Mouse (Mus musculus) MEL (cell line): ENCODE data around the gene AC124502.3.

ENCODE experiments used
- CTCF ChIP-seq, 3 experiments: IDR thresholded peaks in 2 of 3; conservative IDR thresholded peaks in 1 of 3; 2 replicates each; pipeline ENCODE4 v1.5.1; 2011 to 2012; ENCODE audit warnings: low read length in 3 of 3, low read depth in 2 of 3, mild to moderate bottlenecking in 2 of 3, improper control_type of control experiment in 1 of 3, inconsistent platforms in 1 of 3, mixed read lengths in 1 of 3, moderate library complexity in 1 of 3; ENCODE audit not compliant: control insufficient read depth in 1 of 3, insufficient read depth in 1 of 3, poor library complexity in 1 of 3, severe bottlenecking in 1 of 3
- ELF1 ChIP-seq: IDR thresholded peaks from 2 replicates; pipeline ENCODE4 v1.6.1; 2014; ENCODE audit warnings: low read depth, mild to moderate bottlenecking, inconsistent platforms, low read length, improper control_type of control experiment, moderate library complexity
- EP300 ChIP-seq, 2 experiments: IDR thresholded peaks; 2 replicates each; pipeline ENCODE4 v1.6.1; 2011; ENCODE audit warnings: improper control_type of control experiment in 2 of 2, low read length in 2 of 2, low read depth in 1 of 2, mild to moderate bottlenecking in 1 of 2
- GABPA ChIP-seq: IDR thresholded peaks from 2 replicates; pipeline ENCODE4 v1.6.1; 2012; ENCODE audit warnings: low read depth, mild to moderate bottlenecking, inconsistent platforms, low read length, improper control_type of control experiment, moderate library complexity
- GATA1 ChIP-seq: IDR thresholded peaks from 2 replicates; pipeline ENCODE4 v1.6.1; 2011; ENCODE audit warnings: low read depth, low read length, improper control_type of control experiment
- JUND ChIP-seq: IDR thresholded peaks from 2 replicates; pipeline ENCODE4 v1.6.1; 2011; ENCODE audit warnings: low read depth, mild to moderate bottlenecking, improper control_type of control experiment, low read length
- NRF1 ChIP-seq: IDR thresholded peaks from 2 replicates; pipeline ENCODE4 v1.6.1; 2014; ENCODE audit warnings: low read depth, mild to moderate bottlenecking, inconsistent platforms, low read length, improper control_type of control experiment, moderate library complexity; ENCODE audit not compliant: poor library complexity, insufficient read depth, severe bottlenecking
- POLR2A ChIP-seq, 2 experiments: IDR thresholded peaks; 2 replicates each; pipeline ENCODE4 v1.6.1; 2011 to 2012; ENCODE audit warnings: low read length in 2 of 2, mild to moderate bottlenecking in 2 of 2, control low read depth in 1 of 2, improper control_type of control experiment in 1 of 2, low read depth in 1 of 2, moderate library complexity in 1 of 2; ENCODE audit not compliant: control insufficient read depth in 1 of 2, insufficient read depth in 1 of 2, poor library complexity in 1 of 2
- TBP ChIP-seq: IDR thresholded peaks from 2 replicates; pipeline ENCODE4 v1.8.0; 2011; ENCODE audit warnings: low read depth, low read length, improper control_type of control experiment
- UBTF ChIP-seq: IDR thresholded peaks from 2 replicates; pipeline ENCODE4 v1.6.1; 2012; ENCODE audit warnings: low read depth, mild to moderate bottlenecking, inconsistent platforms, low read length, improper control_type of control experiment, moderate library complexity, borderline replicate concordance; ENCODE audit not compliant: insufficient read depth
- ZMIZ1 ChIP-seq: IDR thresholded peaks from 2 replicates; pipeline ENCODE4 v1.6.1; 2012; ENCODE audit warnings: low read depth, mild to moderate bottlenecking, inconsistent platforms, low read length, improper control_type of control experiment, moderate library complexity
- ZNF384 ChIP-seq: IDR thresholded peaks from 2 replicates; pipeline ENCODE4 v1.6.1; 2012; ENCODE audit warnings: low read depth, mild to moderate bottlenecking, inconsistent platforms, low read length, improper control_type of control experiment

GRCm38 (mm10) chr19:5051515-5051914, 12.8 kb downstream of the AC124502.3 start:
- TF ChIP-seq GABPA (no peak), CTCF (IDR thresholded peaks at IDR 0.05 in 2 of 3, conservative IDR thresholded peaks at IDR 0.05 in 1 of 3; ENCODE audit: control insufficient read depth in 1 of 3, insufficient read depth in 1 of 3, low read depth in 2 of 3, low read length in 3 of 3, poor library complexity in 1 of 3, severe bottlenecking in 1 of 3) (no peak), POLR2A (IDR thresholded peaks at IDR 0.05; ENCODE audit: control insufficient read depth in 1 of 2, insufficient read depth in 1 of 2, low read depth in 1 of 2, low read length in 2 of 2, poor library complexity in 1 of 2) (no peak), EP300 (IDR thresholded peaks at IDR 0.05; ENCODE audit: low read depth in 1 of 2, low read length in 2 of 2) (no peak), ZNF384 (no peak), GATA1 (no peak), NRF1 (no peak), JUND (no peak), TBP (no peak), ELF1 (no peak), UBTF (no peak), ZMIZ1 (no peak)
